Mouse (Mus musculus) liver, adult 2 months (tissue): ENCODE data around the gene Sox30. TPM values are rescaled to one million over a fixed set of nuclear protein-coding genes. Genes with fewer than 3 reads are reported as not detected.

Source experiments
- DNase-seq: peaks from one replicate; pipeline ENCODE4 v3.0.0-alpha.2; 2011; ENCODE audit warnings: low read depth, low spot score; ENCODE audit errors: extremely low read depth
- H3K27ac ChIP-seq: fragments of 200-500 bp; replicated peaks from 2 replicates; pipeline ENCODE4 v1.5.1; 2012; ENCODE audit warnings: low read depth, mild to moderate bottlenecking, control low read depth, inconsistent platforms, low read length; ENCODE audit not compliant: insufficient read depth
- H3K27me3 ChIP-seq: fragments of 200-500 bp; 2 replicates; pipeline ENCODE4 v1.6.1; 2012; ENCODE audit warnings: mild to moderate bottlenecking, moderate library complexity, low read length, inconsistent platforms; ENCODE audit not compliant: control insufficient read depth, insufficient read depth
- H3K36me3 ChIP-seq: fragments of 200-500 bp; 2 replicates; pipeline ENCODE4 v1.6.1; 2012; ENCODE audit warnings: low read length, inconsistent platforms; ENCODE audit not compliant: control insufficient read depth, insufficient read depth
- H3K4me1 ChIP-seq: fragments of 200-500 bp; 2 replicates; pipeline ENCODE4 v1.6.1; 2011; ENCODE audit warnings: low read length; ENCODE audit not compliant: control insufficient read depth, insufficient read depth
- H3K4me3 ChIP-seq: fragments of 200-500 bp; 2 replicates; pipeline ENCODE4 v1.5.1; 2011; ENCODE audit warnings: low read depth, mild to moderate bottlenecking, control low read depth, low read length, moderate library complexity; ENCODE audit not compliant: insufficient read depth
- H3K79me2 ChIP-seq: fragments of 200-500 bp; 2 replicates; pipeline ENCODE4 v1.6.1; 2012; ENCODE audit warnings: inconsistent platforms, mild to moderate bottlenecking, low read length, moderate library complexity; ENCODE audit not compliant: control insufficient read depth, insufficient read depth
- H3K9ac ChIP-seq: fragments of 200-500 bp; 2 replicates; pipeline ENCODE4 v1.6.1; 2012; ENCODE audit warnings: low read depth, mild to moderate bottlenecking, control low read depth, inconsistent platforms, low read length
- CTCF ChIP-seq: fragments of 200-500 bp; IDR thresholded peaks from 2 replicates; pipeline ENCODE4 v1.5.1; 2011; ENCODE audit warnings: low read depth, low read length, control low read depth
- POLR2A ChIP-seq: fragments of 200-500 bp; IDR thresholded peaks from 2 replicates; pipeline ENCODE4 v1.6.1; 2011; ENCODE audit warnings: low read length, control low read depth; ENCODE audit not compliant: insufficient read depth; ENCODE audit errors: extremely low read depth
- WGBS: fragments of 180-500 bp; shearing (Covaris S2); methylation state at CpG from one replicate; pipeline ENCODE4 v1.1.7; 2018; 5-methylcytosine and 5-hydroxymethylcytosine counted together
- polyA plus RNA-seq: library from polyadenylated mRNA; depleted of rRNA; stranded (reverse); fragments of >200 nt; gene quantifications from 2 replicates; pipeline ENCODE4 v1.2.3, GENCODE M21; 2012
- total RNA-seq: library from RNA; depleted of rRNA; stranded (reverse); fragments of >200 nt; gene quantifications from 2 replicates; pipeline ENCODE4 v1.2.3, GENCODE M21; 2014

The Sox30 gene
- total and polyA plus RNA-seq, 2 experiments = under 0.01 TPM; not detected in 1

DNA sequence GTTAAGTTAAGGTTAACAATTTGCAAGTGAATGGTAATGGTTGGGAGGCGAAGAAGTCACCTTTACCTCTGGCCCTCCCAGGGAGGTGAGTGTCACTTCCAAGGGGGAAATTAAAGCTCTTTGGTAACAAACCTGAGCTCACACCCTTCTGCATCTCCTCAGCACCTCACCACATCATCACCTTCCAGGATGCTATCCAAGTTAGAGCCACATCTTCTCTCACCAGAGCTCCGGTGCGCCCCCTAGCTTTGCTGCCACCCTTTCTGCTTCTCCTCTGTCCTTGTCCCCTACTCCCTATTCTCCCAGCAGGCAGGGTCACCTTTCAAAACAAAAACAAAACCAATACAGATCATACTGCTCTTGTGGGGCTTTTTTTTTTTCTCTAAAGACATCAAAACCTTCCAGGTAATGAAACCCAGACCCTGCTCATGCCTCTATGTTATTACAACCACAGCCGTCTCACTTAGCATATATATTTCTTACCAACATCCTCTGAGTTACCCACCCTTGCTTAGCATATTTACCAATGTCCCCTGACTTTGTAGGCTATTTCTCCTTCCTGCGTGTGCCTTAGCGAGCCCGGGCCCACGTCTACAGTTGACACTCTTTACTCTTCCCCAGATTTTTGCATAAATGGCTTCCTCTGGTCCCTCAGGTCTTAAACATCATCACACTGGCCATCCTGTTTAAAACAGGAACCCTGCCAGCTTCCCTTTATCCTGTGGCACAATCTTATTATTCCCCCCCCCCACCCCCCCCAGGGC, 80.0 kb downstream of the Sox30 start:
- Histone ChIP-seq H3K27ac (no peak overlapping the region), H3K4me3 (no peak overlapping the region), H3K36me3 (no peaks in the 10 kb centered on the region), H3K4me1 (peaks cover 11% of the 10 kb centered on the region), H3K9ac (no peak overlapping the region), H3K27me3 (peaks cover 11% of the 10 kb centered on the region), H3K79me2 (no peaks in the 10 kb centered on the region)
- 67% methylated on average over 8 of the region's 8 CpGs for WGBS
- no peak for DNase-seq
- TF ChIP-seq POLR2A = no peak
- TF ChIP-seq CTCF = no peak

DNA sequence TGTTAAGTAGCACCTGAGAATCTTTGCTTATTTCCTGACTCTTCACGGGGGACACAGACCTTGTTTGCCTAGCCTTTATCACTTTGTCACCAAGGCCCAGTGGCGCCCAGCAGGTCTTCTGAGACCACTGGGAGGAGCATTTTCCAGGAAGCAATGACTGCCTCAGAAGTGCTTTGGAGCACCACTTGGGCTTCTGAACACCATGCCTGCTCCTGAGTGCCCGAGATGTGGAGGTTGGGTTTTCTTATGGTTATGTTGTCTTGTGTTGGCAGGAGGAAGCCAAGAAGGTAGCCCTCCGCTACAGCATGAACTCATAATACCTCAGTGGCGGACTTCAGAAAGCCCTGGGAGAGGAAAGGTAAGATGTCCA, 80.5 kb downstream of the Sox30 start:
- Histone ChIP-seq H3K9ac (no peak overlapping the region), H3K4me3 (no peak overlapping the region), H3K4me1 (peaks cover 15% of the 10 kb centered on the region), H3K36me3 (no peaks in the 10 kb centered on the region), H3K27me3 (peaks cover 10% of the 10 kb centered on the region), H3K27ac (no peak overlapping the region), H3K79me2 (no peaks in the 10 kb centered on the region)
- TF ChIP-seq POLR2A = no peak
- TF ChIP-seq CTCF = no peak
- 65% methylated on average over 5 of the region's 5 CpGs for WGBS
- DNase-seq = no peak

DNA sequence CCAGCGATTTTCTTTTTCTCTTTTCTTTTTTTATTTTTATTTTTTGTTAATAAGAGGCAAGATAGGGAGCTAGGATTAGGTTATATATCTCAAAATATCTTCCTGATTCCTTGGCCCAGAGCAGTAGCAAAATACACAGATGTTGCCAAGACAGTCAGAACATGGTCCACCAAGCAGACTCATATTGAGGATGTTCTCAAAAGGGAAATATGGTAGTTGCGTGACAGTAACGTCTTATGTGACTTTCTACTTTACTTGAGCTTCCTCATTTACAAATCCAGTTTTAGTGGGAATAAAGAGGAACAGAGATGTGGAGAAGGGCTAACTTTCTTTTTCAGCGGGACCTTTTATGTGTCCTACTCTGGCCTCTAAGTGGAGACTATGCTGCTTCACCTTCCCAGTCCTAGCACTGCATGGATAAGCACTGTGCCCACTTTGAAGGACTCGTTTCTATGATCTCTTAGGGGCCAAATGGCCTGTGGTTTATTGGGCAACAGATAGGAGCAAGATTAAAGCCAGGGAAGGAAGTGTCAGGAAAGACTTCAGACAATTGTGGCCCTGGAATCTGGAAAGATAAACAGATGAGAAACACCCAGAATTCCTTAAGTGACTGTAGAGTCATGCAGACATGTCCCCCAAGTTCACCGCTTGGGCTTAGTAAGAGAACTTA, 81.8 kb downstream of the Sox30 start:
- WGBS = 66% methylated on average over 6 of the region's 6 CpGs
- Histone ChIP-seq H3K79me2 (no peaks in the 10 kb centered on the region), H3K27me3 (peaks cover under 1% of the 10 kb centered on the region; the same call in 1 of the 2 replicates), H3K9ac (no peak overlapping the region), H3K27ac (no peak overlapping the region), H3K4me3 (no peak overlapping the region), H3K4me1 (peaks cover 19% of the 10 kb centered on the region), H3K36me3 (no peaks in the 10 kb centered on the region)
- DNase-seq = peak; percentile 31
- no peak for TF ChIP-seq CTCF
- TF ChIP-seq POLR2A = no peak

DNA sequence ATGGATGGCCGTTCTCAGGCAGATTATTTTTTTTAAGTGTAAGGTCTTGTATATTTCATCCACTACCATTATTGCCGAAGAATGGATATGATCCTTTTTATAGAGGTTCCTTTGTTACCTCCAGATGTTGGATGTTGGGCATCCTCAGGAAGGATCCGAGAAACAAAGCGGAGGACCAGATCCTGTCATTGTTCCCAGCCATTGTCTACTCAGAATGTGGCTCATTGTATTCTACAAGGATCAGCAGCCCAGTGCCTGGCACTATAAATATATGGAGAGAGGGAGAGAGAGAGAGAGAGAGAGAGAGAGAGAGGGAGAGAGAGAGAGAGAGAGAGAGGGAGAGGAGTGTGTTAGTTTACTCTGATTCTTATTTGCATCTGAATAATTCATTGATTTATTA, 82.5 kb downstream of the Sox30 start:
- no peak for DNase-seq
- 80% methylated on average over 4 of the region's 4 CpGs for WGBS

DNA sequence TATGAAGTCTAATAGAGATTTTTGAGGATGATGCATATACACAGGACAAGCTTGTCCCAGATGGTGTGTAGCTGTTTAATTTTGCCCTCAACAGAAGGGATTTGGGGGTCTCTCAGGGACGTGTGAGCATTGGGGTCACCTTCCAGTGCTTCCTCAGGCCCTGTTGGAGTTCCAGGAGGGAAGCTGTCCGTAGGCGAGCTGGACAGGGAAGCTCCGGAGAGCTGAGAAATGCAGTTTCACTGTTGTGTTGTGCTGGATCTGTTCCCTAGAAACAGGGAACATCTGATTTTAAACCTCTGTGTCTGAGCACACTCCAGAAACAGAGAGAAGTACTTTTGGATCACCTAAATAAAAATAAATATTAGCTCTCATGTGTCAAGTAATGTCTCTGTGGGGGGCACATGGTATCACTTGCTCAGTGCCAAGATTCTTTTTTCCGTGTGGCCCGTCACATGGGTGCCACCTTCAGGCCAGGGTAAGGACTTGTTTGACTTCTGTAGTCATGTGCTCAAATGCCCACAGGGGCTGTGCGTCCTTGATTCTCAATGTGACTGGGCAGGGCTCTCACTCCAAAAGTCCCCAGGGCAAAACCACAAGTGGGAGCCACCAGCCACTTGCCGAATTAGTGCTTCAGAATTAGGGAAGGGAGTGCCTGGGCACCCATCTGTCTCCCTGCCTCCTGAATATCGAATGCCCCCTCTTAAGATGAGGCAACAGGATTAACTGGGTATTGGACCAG, 83.1 kb downstream of the Sox30 start:
- TF ChIP-seq CTCF (peak; percentile 19; the same call in 1 of the 2 replicates), POLR2A (no peak)
- no peak overlapping the region for H3K27ac ChIP-seq
- H3K9ac ChIP-seq = 0 out of 2 replicates have a peak overlapping the region, but pooled peaks have one; percentile 13
- no peaks in the 10 kb centered on the region for H3K27me3 ChIP-seq
- H3K4me3 ChIP-seq = no peak overlapping the region
- H3K36me3 ChIP-seq = no peaks in the 10 kb centered on the region
- peaks cover 16% of the 10 kb centered on the region for H3K4me1 ChIP-seq
- DNase-seq = no peak
- no peaks in the 10 kb centered on the region for H3K79me2 ChIP-seq
- 36% methylated on average over 9 of the region's 9 CpGs for WGBS

More for the DNA sequence above, 82.5 kb downstream of the Sox30 start:
- H3K27me3 ChIP-seq = no peaks in the 10 kb centered on the region
- TF ChIP-seq CTCF = no peak
- TF ChIP-seq POLR2A = no peak
- no peak overlapping the region for H3K27ac ChIP-seq
- H3K4me1 ChIP-seq = peaks cover 19% of the 10 kb centered on the region
- H3K79me2 ChIP-seq = no peaks in the 10 kb centered on the region
- no peak overlapping the region for H3K4me3 ChIP-seq
- no peaks in the 10 kb centered on the region for H3K36me3 ChIP-seq
- no peak overlapping the region for H3K9ac ChIP-seq
